Mouse (Mus musculus): Measurements from ENCODE around the gene Mgat3.

Mgat3 gene

GRCm38 (mm10) chr15:80260677-80261076, 87.2 kb downstream of the Mgat3 start:
- peak; percentile 80 for DNase-seq (ENCODE audit: low spot score)

- DNase-seq (ENCODE audit: low spot score) = no peak
Observed at GRCm38 (mm10) chr15:80261100-80261499, 87.6 kb downstream of the Mgat3 start.

- DNase-seq (ENCODE audit: low spot score) = peak; percentile 90
Observed at GRCm38 (mm10) chr15:80263610-80264575, 90.4 kb downstream of the Mgat3 start, which contains the start of gene Rps19bp1. TSS of gene Rps19bp1 (minus strand) at chr15:80264315.

Data from lung, postnatal 25 days (tissue).